Mouse (Mus musculus) spleen, adult 2 months (tissue): Measurements from ENCODE around the gene Gli1. TPM values are rescaled to one million over a fixed set of nuclear protein-coding genes. Genes with fewer than 3 reads are reported as not detected.

ENCODE experiments used
- DNase-seq, 2 experiments: peaks; one replicate each; pipeline versions ENCODE4 v3.0.0 to v3.0.0-alpha.2; 2012 to 2021; ENCODE audit warnings: low spot score in 2 of 2, low read depth in 1 of 2
- H3K27ac ChIP-seq: fragments of 200-500 bp; 2 replicates; pipeline ENCODE4 v1.5.1; 2012; ENCODE audit warnings: low read length, inconsistent platforms; ENCODE audit not compliant: insufficient read depth
- H3K27me3 ChIP-seq: fragments of 200-500 bp; 2 replicates; pipeline ENCODE4 v1.6.1; 2012; ENCODE audit warnings: mild to moderate bottlenecking, moderate library complexity, low read length, inconsistent platforms; ENCODE audit not compliant: control insufficient read depth, insufficient read depth
- H3K36me3 ChIP-seq: fragments of 200-500 bp; 2 replicates; pipeline ENCODE4 v1.6.1; 2012; ENCODE audit warnings: mild to moderate bottlenecking, low read length, inconsistent platforms; ENCODE audit not compliant: control insufficient read depth, insufficient read depth
- H3K4me1 ChIP-seq: fragments of 200-500 bp; 2 replicates; pipeline ENCODE4 v1.6.1; 2011; ENCODE audit warnings: inconsistent platforms; ENCODE audit not compliant: control insufficient read depth, insufficient read depth, insufficient read length
- H3K4me3 ChIP-seq: fragments of 200-500 bp; 2 replicates; pipeline ENCODE4 v1.5.1; 2011; ENCODE audit warnings: mild to moderate bottlenecking, inconsistent platforms; ENCODE audit not compliant: insufficient read depth, insufficient read length; ENCODE audit errors: extremely low read depth
- CTCF ChIP-seq: fragments of 200-500 bp; IDR thresholded peaks from 2 replicates; pipeline ENCODE4 v1.5.1; 2011; ENCODE audit warnings: mild to moderate bottlenecking, inconsistent platforms; ENCODE audit not compliant: insufficient read depth, insufficient read length, insufficient replicate concordance; ENCODE audit errors: extremely low read depth
- POLR2A ChIP-seq: fragments of 200-500 bp; IDR thresholded peaks from 2 replicates; pipeline ENCODE4 v1.6.1; 2011; ENCODE audit warnings: low read depth, low read length, inconsistent platforms
- WGBS: fragments of 180-500 bp; shearing (Covaris S2); methylation state at CpG from one replicate; pipeline ENCODE4 v1.1.7; 2018; 5-methylcytosine and 5-hydroxymethylcytosine counted together
- polyA plus RNA-seq: library from polyadenylated mRNA; depleted of rRNA; stranded (reverse); fragments of >200 nt; gene quantifications from 2 replicates; pipeline ENCODE4 v1.2.3, GENCODE M21; 2012

Gene Gli1
- polyA plus RNA-seq, 1 experiment = 0.42 TPM

- 1% methylated on average over 42 of the region's 42 CpGs for WGBS
- Histone ChIP-seq H3K36me3 (no peaks in the 10 kb centered on the region), H3K27me3 (peaks cover 19% of the 10 kb centered on the region), H3K4me1 (no peaks in the 10 kb centered on the region; the same call in 1 of the 2 replicates), H3K27ac (no peak overlapping the region), H3K4me3 (peak overlapping the region; percentile 38)
- TF ChIP-seq CTCF (no peak), POLR2A (no peak)
- DNase-seq = no peak
Measured at GRCm38 (mm10) chr10:127339683-127340576, 1.8 kb downstream of the Gli1 start.

- 2% methylated on average over 31 of the region's 31 CpGs for WGBS
Measured at GRCm38 (mm10) chr10:127338930-127339682, 2.7 kb downstream of the Gli1 start.

GRCm38 (mm10) chr10:127337536-127338099, 4.2 kb downstream of the Gli1 start:
- 43% methylated on average over 6 of the region's 6 CpGs for WGBS
- no peak for DNase-seq

More at GRCm38 (mm10) chr10:127338930-127339682, 2.7 kb downstream of the Gli1 start:
- peak; percentile 83 to 85 for DNase-seq
- Histone ChIP-seq H3K4me3 (peak overlapping the region; percentile 38), H3K4me1 (no peaks in the 10 kb centered on the region; the same call in 1 of the 2 replicates), H3K36me3 (no peaks in the 10 kb centered on the region), H3K27ac (no peak overlapping the region), H3K27me3 (peaks cover 19% of the 10 kb centered on the region)
- peak; percentile 71; the same call in 1 of the 2 replicates for TF ChIP-seq CTCF
- no peak for TF ChIP-seq POLR2A

GRCm38 (mm10) chr10:127336952-127337351, 4.8 kb downstream of the Gli1 start:
- H3K4me1 ChIP-seq = no peaks in the 10 kb centered on the region; the same call in 1 of the 2 replicates
- WGBS = 45% methylated on average over 5 of the region's 5 CpGs
- H3K36me3 ChIP-seq = no peaks in the 10 kb centered on the region
- no peak overlapping the region for H3K27ac ChIP-seq
- peaks cover 19% of the 10 kb centered on the region for H3K27me3 ChIP-seq
- no peak for DNase-seq
- TF ChIP-seq CTCF = no peak
- TF ChIP-seq POLR2A = no peak
- H3K4me3 ChIP-seq = no peak overlapping the region

More at GRCm38 (mm10) chr10:127337536-127338099, 4.2 kb downstream of the Gli1 start:
- Histone ChIP-seq H3K4me3 (no peak overlapping the region), H3K4me1 (no peaks in the 10 kb centered on the region; the same call in 1 of the 2 replicates), H3K36me3 (no peaks in the 10 kb centered on the region), H3K27me3 (peaks cover 19% of the 10 kb centered on the region), H3K27ac (no peak overlapping the region)
- TF ChIP-seq POLR2A (no peak), CTCF (no peak)

GRCm38 (mm10) chr10:127335271-127335670, 6.5 kb downstream of the Gli1 start:
- no peak overlapping the region for H3K4me3 ChIP-seq
- H3K36me3 ChIP-seq = 0 out of 2 replicates have a peak, but pooled peaks cover 2% of the 10 kb centered on the region
- 47% methylated on average over 1 of the region's 1 CpGs for WGBS
- H3K27ac ChIP-seq = no peak overlapping the region
- TF ChIP-seq POLR2A (no peak), CTCF (no peak)
- no peak for DNase-seq
- H3K27me3 ChIP-seq = peaks cover 10% of the 10 kb centered on the region
- no peaks in the 10 kb centered on the region; the same call in 1 of the 2 replicates for H3K4me1 ChIP-seq

GRCm38 (mm10) chr10:127333152-127333551, 8.6 kb downstream of the Gli1 start:
- peaks cover 14% of the 10 kb centered on the region for H3K36me3 ChIP-seq
- no peak overlapping the region for H3K4me3 ChIP-seq
- DNase-seq = no peak
- H3K27ac ChIP-seq = no peak overlapping the region
- H3K4me1 ChIP-seq = no peaks in the 10 kb centered on the region; the same call in 1 of the 2 replicates
- TF ChIP-seq CTCF (no peak), POLR2A (no peak)
- 68% methylated on average over 5 of the region's 5 CpGs for WGBS
- H3K27me3 ChIP-seq = no peaks in the 10 kb centered on the region
